Mouse (Mus musculus): ENCODE results near the gene Fam241b.

Gene Fam241b

GRCm38 (mm10) chr10:62143820-62144219 lies at the start of gene Fam241b:
Gene Fam241b (minus strand): TSS chr10:62143920.
- in situ Hi-C loops (cut with MboI; ENCODE audit: low pct_unique_long_range_greater_than_20kb in 1 of 2, low sequenced_read_pairs in 2 of 2, unreplicated experiment in 1 of 2): no loop called here

- in situ Hi-C loops (cut with MboI; ENCODE audit: low pct_unique_long_range_greater_than_20kb in 1 of 2, low sequenced_read_pairs in 2 of 2, unreplicated experiment in 1 of 2): no loop called here
Measured at GRCm38 (mm10) chr10:62192701-62193157, 49.0 kb upstream of the Fam241b start.

DNA sequence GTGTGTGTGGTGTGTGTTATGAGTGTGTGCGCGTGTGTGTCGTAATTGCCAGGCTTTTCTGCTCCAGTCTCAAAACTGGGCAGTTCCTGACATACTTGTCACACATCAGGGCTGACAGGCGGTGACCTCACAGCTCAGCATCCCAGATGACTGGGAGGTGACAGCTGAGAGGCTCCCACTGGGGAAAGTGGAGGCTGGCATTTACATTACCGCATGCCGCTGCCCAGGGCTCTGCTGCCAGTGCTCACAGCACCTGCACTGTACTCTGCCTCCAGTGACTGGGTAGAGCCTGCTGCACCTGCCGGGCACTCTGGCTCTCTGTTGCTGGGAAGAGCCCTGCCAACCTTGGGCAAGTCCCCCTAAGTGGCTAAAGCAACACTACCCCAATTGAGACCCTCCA lies 47.1 kb upstream of the Fam241b start:
- in situ Hi-C loops (cut with MboI; ENCODE audit: low pct_unique_long_range_greater_than_20kb in 1 of 2, low sequenced_read_pairs in 2 of 2, unreplicated experiment in 1 of 2): no loop called here

DNA sequence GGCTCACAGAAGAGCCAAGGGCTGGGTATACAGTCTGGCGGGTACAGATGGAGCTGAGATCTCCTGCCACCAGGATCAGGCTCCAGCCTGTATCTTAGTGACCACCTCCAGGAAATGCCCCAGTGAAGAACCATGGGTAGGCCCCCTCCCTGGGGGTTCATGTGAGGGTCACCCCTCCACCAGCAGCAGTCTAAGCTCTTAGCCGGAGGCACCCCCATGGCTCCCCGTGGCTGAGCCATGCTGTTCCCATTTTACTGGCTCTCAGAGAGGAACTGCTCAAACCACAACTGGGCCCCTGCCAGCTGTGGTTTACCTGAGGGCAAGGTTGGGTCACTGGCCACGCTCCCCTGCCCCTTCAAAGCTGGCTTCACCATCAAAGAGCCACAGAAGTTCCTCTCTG lies 46.2 kb upstream of the Fam241b start:
- in situ Hi-C loops (cut with MboI; ENCODE audit: low pct_unique_long_range_greater_than_20kb in 1 of 2, low sequenced_read_pairs in 2 of 2, unreplicated experiment in 1 of 2): loop anchor here (5.0 kb wide), 2 partner anchors 52 to 88 kb away; no protein-coding TSS in a partner anchor

GRCm38 (mm10) chr10:62189303-62189702 lies 45.6 kb upstream of the Fam241b start:
- in situ Hi-C loops (cut with MboI; ENCODE audit: low pct_unique_long_range_greater_than_20kb in 1 of 2, low sequenced_read_pairs in 2 of 2, unreplicated experiment in 1 of 2): loop anchor here (5.0 kb wide), 2 partner anchors 53 to 87 kb away; no protein-coding TSS in a partner anchor

DNA sequence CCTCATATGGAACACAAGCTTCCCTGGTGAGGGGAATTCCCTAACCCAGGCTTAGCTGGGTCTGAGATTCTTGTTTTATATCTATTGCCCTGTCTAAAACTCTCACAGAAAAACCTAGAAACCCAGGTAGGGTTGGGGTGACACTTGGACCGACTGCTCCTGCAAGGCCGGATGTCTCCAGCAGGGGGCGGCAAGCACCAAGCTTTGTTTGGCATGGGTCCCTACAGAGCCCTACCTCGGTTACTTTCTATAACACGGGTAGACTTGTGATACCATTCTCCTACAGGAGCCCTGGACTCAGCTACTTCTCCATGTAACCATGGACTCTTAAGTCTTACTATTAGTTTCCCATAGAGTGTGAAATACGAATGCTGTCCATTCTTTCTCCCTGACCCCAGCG lies 43.2 kb upstream of the Fam241b start:
- in situ Hi-C loops (cut with MboI; ENCODE audit: low pct_unique_long_range_greater_than_20kb in 1 of 2, low sequenced_read_pairs in 2 of 2, unreplicated experiment in 1 of 2): loop anchor here (5.0 kb wide), 2 partner anchors 55 to 85 kb away; no protein-coding TSS in a partner anchor

- in situ Hi-C loops (cut with MboI; ENCODE audit: low pct_unique_long_range_greater_than_20kb in 1 of 2, low sequenced_read_pairs in 2 of 2, unreplicated experiment in 1 of 2): loop anchor here in 1 of 2 experiments (5.0 kb wide), 1 partner anchor 76 kb away; no protein-coding TSS in a partner anchor
Measured at GRCm38 (mm10) chr10:62183053-62183452, 39.3 kb upstream of the Fam241b start.

GRCm38 (mm10) chr10:62182471-62183014 lies 38.8 kb upstream of the Fam241b start:
- in situ Hi-C loops (cut with MboI; ENCODE audit: low pct_unique_long_range_greater_than_20kb in 1 of 2, low sequenced_read_pairs in 2 of 2, unreplicated experiment in 1 of 2): loop anchor here in 1 of 2 experiments (5.0 kb wide), 1 partner anchor 75 kb away; no protein-coding TSS in a partner anchor

GRCm38 (mm10) chr10:62181701-62182100 lies 38.0 kb upstream of the Fam241b start:
- in situ Hi-C loops (cut with MboI; ENCODE audit: low pct_unique_long_range_greater_than_20kb in 1 of 2, low sequenced_read_pairs in 2 of 2, unreplicated experiment in 1 of 2): loop anchor here in 1 of 2 experiments (5.0 kb wide), 1 partner anchor 74 kb away; no protein-coding TSS in a partner anchor

DNA sequence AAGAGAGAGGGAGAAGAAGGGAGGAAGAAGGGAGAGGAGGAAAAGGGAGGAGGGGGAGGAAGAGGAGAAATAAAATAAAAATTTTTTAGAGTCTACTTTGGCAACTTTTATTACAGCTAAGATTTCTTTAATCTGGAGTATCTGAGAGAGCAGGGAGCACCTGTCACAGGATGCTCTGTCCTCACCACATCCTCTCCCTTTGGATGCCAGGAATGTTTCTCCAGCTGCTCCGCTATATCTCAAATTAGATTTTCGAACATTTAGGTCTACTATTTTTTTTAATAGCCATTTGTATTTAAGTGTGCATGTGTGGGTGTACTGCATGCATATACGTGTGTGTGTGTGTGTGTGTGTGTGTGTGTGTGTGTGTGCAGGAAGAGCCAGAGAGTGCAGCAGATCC lies 36.2 kb upstream of the Fam241b start:
- in situ Hi-C loops (cut with MboI; ENCODE audit: low pct_unique_long_range_greater_than_20kb in 1 of 2, low sequenced_read_pairs in 2 of 2, unreplicated experiment in 1 of 2): loop anchor here in 1 of 2 experiments (5.0 kb wide), 1 partner anchor 73 kb away; no protein-coding TSS in a partner anchor

GRCm38 (mm10) chr10:62174533-62175313 lies 31.0 kb upstream of the Fam241b start:
- in situ Hi-C loops (cut with MboI; ENCODE audit: low pct_unique_long_range_greater_than_20kb in 1 of 2, low sequenced_read_pairs in 2 of 2, unreplicated experiment in 1 of 2): no loop called here

DNA sequence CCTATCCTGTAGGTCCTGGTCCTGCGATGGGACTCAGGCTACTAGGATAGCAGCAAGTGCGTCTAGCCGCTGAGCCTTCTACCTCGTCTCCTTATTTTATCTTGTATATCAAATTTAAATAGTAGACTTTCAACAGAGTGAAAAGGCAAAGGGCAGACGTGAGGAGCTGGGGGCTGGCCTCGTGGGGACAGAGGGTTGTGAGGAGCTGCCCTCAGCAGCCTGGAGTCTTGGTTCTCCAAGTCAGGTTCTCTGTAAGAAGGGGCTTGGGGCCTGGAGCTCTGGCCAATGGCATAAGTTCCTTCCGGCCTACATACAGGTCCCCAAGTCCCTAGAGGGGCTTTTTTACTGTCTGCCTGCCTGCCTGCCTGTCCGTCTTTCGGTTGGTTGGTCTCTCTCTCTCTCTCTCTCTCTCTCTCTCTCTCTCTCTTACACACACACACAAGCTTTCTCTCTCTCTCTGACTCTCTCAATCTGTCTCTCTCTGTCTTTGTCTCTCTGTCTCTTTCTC lies 30.3 kb upstream of the Fam241b start:
- in situ Hi-C loops (cut with MboI; ENCODE audit: low pct_unique_long_range_greater_than_20kb in 1 of 2, low sequenced_read_pairs in 2 of 2, unreplicated experiment in 1 of 2): no loop called here

DNA sequence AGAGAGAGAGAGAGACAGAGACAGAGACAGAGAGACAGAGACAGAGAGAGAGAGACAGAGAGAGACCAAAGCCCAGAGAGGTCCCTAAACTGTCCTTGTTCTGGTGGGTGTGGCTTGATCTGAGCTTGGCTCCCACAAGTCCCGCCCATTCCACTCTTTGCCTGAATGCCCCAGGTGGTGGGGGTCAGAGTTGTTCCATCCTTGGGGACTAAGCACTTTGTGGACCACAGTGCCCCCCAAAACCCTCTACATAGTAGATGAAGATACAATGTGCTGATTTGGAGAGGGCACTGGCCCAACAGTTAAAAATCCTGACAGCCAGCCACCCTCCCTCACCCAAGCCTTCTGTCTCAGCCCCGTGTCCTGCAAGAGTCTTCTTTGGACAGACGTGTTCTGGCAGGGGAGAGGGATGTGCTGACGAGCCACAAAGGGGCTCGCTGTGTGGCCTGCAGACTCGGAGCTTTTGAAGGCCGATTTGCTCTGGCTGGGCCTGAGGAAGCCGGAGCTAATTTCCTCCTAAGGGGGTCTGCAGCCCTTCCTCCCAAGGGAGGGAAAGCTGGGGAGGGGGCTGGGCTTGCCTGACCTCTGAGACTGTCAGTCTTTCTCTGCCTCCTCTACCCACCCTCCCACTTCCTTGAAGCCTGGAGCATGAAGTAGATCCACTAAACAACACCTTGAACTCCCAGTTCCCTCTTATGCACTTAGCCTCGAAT lies 29.3 kb upstream of the Fam241b start:
- in situ Hi-C loops (cut with MboI; ENCODE audit: low pct_unique_long_range_greater_than_20kb in 1 of 2, low sequenced_read_pairs in 2 of 2, unreplicated experiment in 1 of 2): no loop called here

DNA sequence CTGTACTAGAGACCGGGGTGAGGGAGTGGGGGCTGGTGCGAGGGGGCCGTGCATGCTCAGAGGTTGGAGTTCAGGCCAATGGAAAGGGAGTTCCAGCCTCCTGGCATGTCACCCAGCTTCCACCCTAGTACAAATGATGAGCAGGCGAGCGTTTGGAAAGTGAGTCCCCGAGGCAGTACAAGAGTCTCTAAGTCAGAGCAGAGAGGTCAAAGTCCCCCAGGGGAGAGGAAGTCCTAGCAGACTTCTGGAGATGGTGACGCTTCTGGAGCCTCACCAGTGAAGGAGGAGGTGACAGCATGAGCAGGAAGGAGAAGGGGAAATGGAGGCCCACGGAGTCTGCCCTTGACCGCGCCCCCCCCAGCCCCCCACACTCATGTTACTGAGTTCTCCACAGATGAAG lies 18.7 kb upstream of the Fam241b start:
- in situ Hi-C loops (cut with MboI; ENCODE audit: low pct_unique_long_range_greater_than_20kb in 1 of 2, low sequenced_read_pairs in 2 of 2, unreplicated experiment in 1 of 2): loop anchor here in 1 of 2 experiments (10.0 kb wide), 1 partner anchor 48 kb away; no protein-coding TSS in a partner anchor

- in situ Hi-C loops (cut with MboI; ENCODE audit: low pct_unique_long_range_greater_than_20kb in 1 of 2, low sequenced_read_pairs in 2 of 2, unreplicated experiment in 1 of 2): no loop called here
Measured at GRCm38 (mm10) chr10:62149929-62150328, 6.2 kb upstream of the Fam241b start.

DNA sequence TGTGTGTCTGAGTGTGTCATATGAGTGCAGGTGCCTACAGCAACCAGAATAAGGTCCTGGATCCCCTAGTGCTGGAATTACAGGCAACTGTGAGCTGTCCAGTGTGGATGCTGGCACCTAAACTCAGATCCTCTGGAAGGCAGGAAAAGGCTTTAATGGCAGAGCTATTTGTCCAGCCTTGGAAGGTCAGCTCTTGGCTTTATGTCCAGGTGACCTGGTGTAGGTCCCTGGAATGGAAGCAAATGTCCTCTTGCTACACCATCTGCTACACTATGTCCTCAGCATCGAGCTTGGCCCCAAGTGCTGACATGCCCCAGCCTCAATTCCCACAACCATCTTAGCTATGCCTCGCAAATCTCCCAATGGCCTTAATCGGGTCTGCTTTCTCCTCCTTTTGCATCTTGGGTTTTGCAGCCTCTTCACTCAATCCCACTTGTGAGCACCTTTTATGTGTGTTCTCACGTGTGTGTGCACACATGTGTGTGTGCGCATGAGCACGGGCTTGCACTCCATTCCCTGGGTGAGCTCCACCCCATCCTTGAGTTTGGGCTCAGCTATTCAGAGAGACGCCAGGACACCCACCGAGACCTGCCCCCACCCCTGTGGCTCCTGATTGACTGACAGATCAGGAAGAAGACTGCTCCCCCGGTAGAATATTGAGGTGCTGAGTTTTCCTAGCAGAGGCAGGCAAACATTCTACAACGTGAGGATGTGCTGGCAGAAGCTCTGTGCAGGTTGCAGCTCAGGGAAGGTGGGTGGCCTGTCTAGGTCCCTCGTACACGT lies 3.9 kb upstream of the Fam241b start:
- in situ Hi-C loops (cut with MboI; ENCODE audit: low pct_unique_long_range_greater_than_20kb in 1 of 2, low sequenced_read_pairs in 2 of 2, unreplicated experiment in 1 of 2): no loop called here

DNA sequence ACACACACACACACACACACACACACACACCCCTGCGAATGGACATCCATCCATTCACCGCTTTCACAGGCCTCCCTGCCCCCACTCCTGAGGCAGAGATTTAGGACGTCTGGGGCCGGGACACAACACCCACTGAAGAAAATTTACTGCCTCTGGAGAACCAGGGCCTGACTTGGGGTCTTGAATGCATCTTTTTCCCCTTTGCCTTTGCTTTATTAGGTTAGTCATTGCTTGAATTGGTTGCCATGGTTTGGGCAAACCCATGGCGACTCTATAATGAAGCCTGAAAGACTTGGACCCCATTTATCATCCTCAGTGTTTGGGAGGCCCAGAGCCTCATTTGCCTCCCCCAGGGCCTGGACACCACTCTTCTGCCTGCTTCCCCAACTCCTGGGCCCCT lies 2.2 kb upstream of the Fam241b start:
- in situ Hi-C loops (cut with MboI; ENCODE audit: low pct_unique_long_range_greater_than_20kb in 1 of 2, low sequenced_read_pairs in 2 of 2, unreplicated experiment in 1 of 2): no loop called here

- in situ Hi-C loops (cut with MboI; ENCODE audit: low pct_unique_long_range_greater_than_20kb in 1 of 2, low sequenced_read_pairs in 2 of 2, unreplicated experiment in 1 of 2): no loop called here
Measured at GRCm38 (mm10) chr10:62138040-62138439, 5.7 kb downstream of the Fam241b start.
